Mouse (Mus musculus): ENCODE measurements around the gene Mesp1.

GRCm38 (mm10) chr7:79758176-79758575 is 35.4 kb downstream of the Mesp1 start:
- no peak for TF ChIP-seq E2F4 (IDR thresholded peaks at IDR 0.05; ENCODE audit: insufficient replicate concordance, low read depth, low read length)
- no peak for TF ChIP-seq CTCF (conservative IDR thresholded peaks at IDR 0.05 in 1 of 2, IDR thresholded peaks at IDR 0.05 in 1 of 2; ENCODE audit: low read depth in 2 of 2, low read length in 2 of 2)
- TF ChIP-seq TCF12 (IDR thresholded peaks at IDR 0.05; ENCODE audit: low read depth, low read length) = no peak
- TF ChIP-seq CHD2 (IDR thresholded peaks at IDR 0.05; ENCODE audit: low read length) = no peak
- TF ChIP-seq NELFE (IDR thresholded peaks at IDR 0.05; ENCODE audit: low read depth, low read length) = no peak
- no peak for TF ChIP-seq EP300 (IDR thresholded peaks at IDR 0.05; ENCODE audit: low read length)
- no peak for TF ChIP-seq SMC3 (IDR thresholded peaks at IDR 0.05; ENCODE audit: low read depth, low read length)
- no peak for TF ChIP-seq MAFK (IDR thresholded peaks at IDR 0.05; ENCODE audit: insufficient replicate concordance, low read length)
- TF ChIP-seq SIN3A (IDR thresholded peaks at IDR 0.05; ENCODE audit: low read length) = no peak
